ENCODE assay signal across 8 mouse cellular contexts in the genomic region with DNA sequence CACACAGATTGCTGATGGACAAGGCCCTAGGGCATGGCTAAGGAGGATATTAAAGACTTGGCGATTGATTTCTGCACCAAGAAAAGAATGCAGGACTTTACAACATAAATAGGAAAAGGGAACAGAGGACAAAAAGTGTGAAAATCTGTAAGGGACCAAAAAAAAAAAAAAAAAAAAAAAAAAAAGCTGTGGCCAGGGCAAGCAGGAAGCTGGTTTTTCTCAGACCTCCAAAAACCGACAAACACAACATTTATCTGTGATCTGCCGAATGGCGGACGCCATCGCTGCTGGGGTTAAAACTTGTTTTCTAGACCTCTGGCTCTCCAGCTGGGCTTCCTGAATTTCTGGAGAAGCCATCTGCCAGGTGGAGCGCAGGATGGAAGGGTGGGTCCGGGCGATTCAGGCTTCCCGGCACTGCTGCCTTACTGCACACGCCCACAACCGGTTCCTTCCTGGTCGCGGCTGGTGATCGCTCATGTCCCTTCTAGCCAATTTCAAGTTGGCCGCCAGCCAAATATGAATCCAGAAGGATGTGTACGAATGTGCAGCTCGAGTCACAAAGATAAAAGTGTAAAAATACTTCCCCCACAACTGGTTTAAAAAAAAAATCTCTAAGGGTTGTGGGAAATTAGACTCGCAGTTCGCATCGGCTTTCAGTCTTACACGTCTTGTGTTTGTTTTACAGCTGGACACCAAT.
DNase-seq lines count a peak whose midpoint lies in the region; ATAC-seq and TF ChIP-seq lines count a peak whose summit lies in the region.

No protein-coding gene starts in this region.

- H3K4me2 ChIP-seq in forebrain, embryonic 14.5 days (ENCODE audit: low read length): peak overlapping the region; percentile 66
- peak overlapping the region; percentile 68 for H3K4me2 ChIP-seq in liver, embryonic 15.5 days
- peak overlapping the region; percentile 73 for H3K4me2 ChIP-seq in neural tube, embryonic 12.5 days (replicated peaks)

- H3K27ac ChIP-seq in forebrain, embryonic 14.5 days (ENCODE audit: low read depth, low read length): no peak overlapping the region
- H3K27ac ChIP-seq in liver, embryonic 15.5 days (replicated peaks): no peak overlapping the region
- no peak overlapping the region for H3K27ac ChIP-seq in neural tube, embryonic 12.5 days
- no peak overlapping the region for H3K27ac ChIP-seq in testis, adult 2 months (ENCODE audit: control insufficient read depth, insufficient read depth, low read depth, low read length)

- TF ChIP-seq POLR2A in testis, adult 2 months (IDR thresholded peaks at IDR 0.05; ENCODE audit: control insufficient read depth, low read depth, low read length): peak; percentile 21; the same call in 1 of the 2 replicates

- peak; percentile 52 for DNase-seq in cerebellum, adult 11-12 months
- peak; percentile 82 for DNase-seq in forebrain, embryonic 14.5 days (ENCODE audit: low spot score)
- DNase-seq in heart, postnatal 10 days: peak; percentile 92 to 93
- DNase-seq in kidney, postnatal 36 days: peak; percentile 79 to 85

- H3K4me1 ChIP-seq in E14TG2a.4 (replicated peaks; ENCODE audit: low read depth, low read length): peaks cover 51% of the 10 kb centered on the region
- H3K4me1 ChIP-seq in forebrain, embryonic 14.5 days (ENCODE audit: control insufficient read depth, insufficient read depth, low read length): peaks cover 6% of the 10 kb centered on the region; the same call in 1 of the 2 replicates
- peaks cover 11% of the 10 kb centered on the region; the same call in 1 of the 2 replicates for H3K4me1 ChIP-seq in liver, embryonic 15.5 days (replicated peaks)
- peaks cover 9% of the 10 kb centered on the region for H3K4me1 ChIP-seq in neural tube, embryonic 12.5 days
- H3K4me1 ChIP-seq in testis, adult 2 months (ENCODE audit: control insufficient read depth, insufficient read depth, low read length): no peaks in the 10 kb centered on the region

- H3K9ac ChIP-seq in forebrain, embryonic 14.5 days (ENCODE audit: low read length): peak overlapping the region; percentile 50
- H3K9ac ChIP-seq in liver, embryonic 15.5 days: peak overlapping the region; percentile 19; the same call in 1 of the 2 replicates
- peak overlapping the region; percentile 46; the same call in 1 of the 2 replicates for H3K9ac ChIP-seq in neural tube, embryonic 12.5 days

- no peaks in the 10 kb centered on the region for H3K9me3 ChIP-seq in E14TG2a.4 (ENCODE audit: low read length)
- no peaks in the 10 kb centered on the region for H3K9me3 ChIP-seq in forebrain, embryonic 14.5 days (replicated peaks; ENCODE audit: control insufficient read depth, low read length)
- H3K9me3 ChIP-seq in liver, embryonic 15.5 days (replicated peaks): no peaks in the 10 kb centered on the region
- H3K9me3 ChIP-seq in neural tube, embryonic 12.5 days: no peaks in the 10 kb centered on the region

- peak; percentile 86 for ATAC-seq in forebrain, embryonic 14.5 days
- peak; percentile 50; the same call in 1 of the 2 replicates for ATAC-seq in liver, embryonic 15.5 days (ENCODE audit: insufficient read depth)
- ATAC-seq in neural tube, embryonic 12.5 days (ENCODE audit: low FRiP score, low read depth): peak; percentile 79

- TF ChIP-seq CTCF in E14TG2a.4 (conservative IDR thresholded peaks at IDR 0.05; ENCODE audit: low read length): no peak
- no peak for TF ChIP-seq CTCF in testis, adult 2 months (IDR thresholded peaks at IDR 0.05; ENCODE audit: control insufficient read depth, insufficient read depth, insufficient replicate concordance, low read depth, low read length)

- no peaks in the 10 kb centered on the region for H3K27me3 ChIP-seq in E14TG2a.4 (ENCODE audit: insufficient read depth, low read length)
- no peaks in the 10 kb centered on the region for H3K27me3 ChIP-seq in forebrain, embryonic 14.5 days (replicated peaks; ENCODE audit: control insufficient read depth, insufficient read depth, low read length)
- no peaks in the 10 kb centered on the region for H3K27me3 ChIP-seq in liver, embryonic 15.5 days
- no peaks in the 10 kb centered on the region for H3K27me3 ChIP-seq in neural tube, embryonic 12.5 days (replicated peaks)
- no peaks in the 10 kb centered on the region for H3K27me3 ChIP-seq in testis, adult 2 months (ENCODE audit: control insufficient read depth, insufficient read depth, low read length)

- peak overlapping the region; percentile 75 for H3K4me3 ChIP-seq in E14TG2a.4 (replicated peaks; ENCODE audit: low read length)
- H3K4me3 ChIP-seq in forebrain, embryonic 14.5 days (ENCODE audit: low read depth, low read length): peak overlapping the region; percentile 28
- peak overlapping the region; percentile 52 for H3K4me3 ChIP-seq in liver, embryonic 15.5 days (replicated peaks)
- peak overlapping the region; percentile 26 for H3K4me3 ChIP-seq in neural tube, embryonic 12.5 days
- H3K4me3 ChIP-seq in testis, adult 2 months (ENCODE audit: control insufficient read depth, low read depth, low read length): peak overlapping the region; percentile 35

- WGBS in forebrain, embryonic 14.5 days: 5% methylated on average over 22 of the region's 22 CpGs
- 3% methylated on average over 22 of the region's 22 CpGs for WGBS in liver, embryonic 15.5 days (ENCODE audit: insufficient replicate concordance)
- 6% methylated on average over 22 of the region's 22 CpGs for WGBS in neural tube, embryonic 12.5 days

- intact Hi-C loops in heart, postnatal 10 days (cut with DNase I): no loop called here

- no peaks in the 10 kb centered on the region for H3K36me3 ChIP-seq in E14TG2a.4 (ENCODE audit: insufficient read depth, low read length)
- H3K36me3 ChIP-seq in forebrain, embryonic 14.5 days (ENCODE audit: control insufficient read depth, insufficient read depth, low read length): no peaks in the 10 kb centered on the region
- no peaks in the 10 kb centered on the region for H3K36me3 ChIP-seq in liver, embryonic 15.5 days (replicated peaks)
- H3K36me3 ChIP-seq in neural tube, embryonic 12.5 days: no peaks in the 10 kb centered on the region
- no peaks in the 10 kb centered on the region for H3K36me3 ChIP-seq in testis, adult 2 months (ENCODE audit: control insufficient read depth, insufficient read depth, low read length)
